Mouse (Mus musculus) CH12.LX (cell line): ENCODE measurements around the gene Ube2c. TPM values are rescaled to one million over a fixed set of nuclear protein-coding genes. Genes with fewer than 3 reads are reported as not detected.

Source experiments
- DNase-seq: peaks from one replicate; pipeline ENCODE4 v3.0.0-alpha.2; 2013; ENCODE audit errors: extremely low read depth
- H3K27ac ChIP-seq: 2 replicates; pipeline ENCODE4 v1.5.1; 2012; ENCODE audit warnings: low read depth, mild to moderate bottlenecking, control low read depth, moderate library complexity; ENCODE audit not compliant: insufficient read depth
- H3K27me3 ChIP-seq: replicated peaks from 2 replicates; pipeline ENCODE3; 2012; ENCODE audit warnings: inconsistent platforms
- H3K36me3 ChIP-seq, 2 experiments: replicated peaks in 1 of 2; 2 replicates each; pipeline versions ENCODE3 to v1.6.1; 2012; ENCODE audit warnings: inconsistent platforms in 1 of 2, low read length in 1 of 2, mild to moderate bottlenecking in 1 of 2, mixed read lengths in 1 of 2, moderate library complexity in 1 of 2; ENCODE audit not compliant: control insufficient read depth in 1 of 2, insufficient read depth in 1 of 2
- H3K4me1 ChIP-seq, 2 experiments: 2 replicates each; pipeline ENCODE4 v1.6.1; 2012; ENCODE audit warnings: inconsistent platforms in 1 of 2, moderate library complexity in 1 of 2; ENCODE audit not compliant: insufficient read depth in 2 of 2, control insufficient read depth in 1 of 2
- H3K4me2 ChIP-seq: 2 replicates; pipeline ENCODE4 v1.6.1; 2012; ENCODE audit warnings: low read depth, mild to moderate bottlenecking, control low read depth; ENCODE audit not compliant: poor library complexity, insufficient read depth, severe bottlenecking
- H3K4me3 ChIP-seq, 3 experiments: fragments of 150-350 bp in 1 of 3; sonication (generic) in 1 of 3; replicated peaks in 1 of 3; 2 replicates each; pipeline versions ENCODE3 to v1.5.1; 2011 to 2012; ENCODE audit warnings: low read depth in 2 of 3, low read length in 2 of 3, mild to moderate bottlenecking in 2 of 3, moderate library complexity in 2 of 3, control low read depth in 1 of 3, improper control_type of control experiment in 1 of 3, inconsistent platforms in 1 of 3, mixed read lengths in 1 of 3; ENCODE audit not compliant: poor library complexity in 1 of 3
- H3K79me2 ChIP-seq: replicated peaks from 2 replicates; pipeline ENCODE4 v1.6.1; 2012; ENCODE audit warnings: mild to moderate bottlenecking, moderate library complexity; ENCODE audit not compliant: control insufficient read depth, poor library complexity, insufficient read depth, severe bottlenecking; ENCODE audit errors: extremely low read depth
- H3K9ac ChIP-seq: 2 replicates; pipeline ENCODE4 v1.6.1; 2012; ENCODE audit warnings: low read depth, mild to moderate bottlenecking, control low read depth, moderate library complexity; ENCODE audit not compliant: insufficient read depth
- H3K9me3 ChIP-seq: replicated peaks from 2 replicates; pipeline ENCODE3; 2012; ENCODE audit warnings: low read length, inconsistent platforms, mixed read lengths
- BHLHE40 ChIP-seq: IDR thresholded peaks from 2 replicates; pipeline ENCODE4 v1.6.1; 2011; ENCODE audit warnings: mild to moderate bottlenecking, low read depth, low read length, improper control_type of control experiment
- CHD1 ChIP-seq: IDR thresholded peaks from 2 replicates; pipeline ENCODE4 v1.6.1; 2012; ENCODE audit warnings: low read depth, low read length, improper control_type of control experiment, inconsistent platforms
- CHD2 ChIP-seq: IDR thresholded peaks from 2 replicates; pipeline ENCODE4 v1.6.1; 2011; ENCODE audit warnings: low read length, improper control_type of control experiment
- CTCF ChIP-seq, 2 experiments: IDR thresholded peaks in 1 of 2; conservative IDR thresholded peaks in 1 of 2; 2 replicates each; pipeline ENCODE4 v1.5.1; 2011 to 2012; ENCODE audit warnings: low read depth in 2 of 2, low read length in 2 of 2, improper control_type of control experiment in 1 of 2, inconsistent platforms in 1 of 2, mild to moderate bottlenecking in 1 of 2, moderate library complexity in 1 of 2
- E2F4 ChIP-seq: IDR thresholded peaks from 2 replicates; pipeline ENCODE4 v1.6.1; 2011; ENCODE audit warnings: low read depth, low read length, improper control_type of control experiment; ENCODE audit not compliant: insufficient replicate concordance
- ELF1 ChIP-seq: IDR thresholded peaks from 2 replicates; pipeline ENCODE4 v1.6.1; 2014; ENCODE audit warnings: low read depth, mild to moderate bottlenecking, inconsistent platforms, low read length, improper control_type of control experiment
- EP300 ChIP-seq: IDR thresholded peaks from 2 replicates; pipeline ENCODE4 v1.6.1; 2011; ENCODE audit warnings: low read length, improper control_type of control experiment
- ETS1 ChIP-seq: conservative IDR thresholded peaks from 2 replicates; pipeline ENCODE4 v1.6.1; 2012; ENCODE audit warnings: low read depth, mild to moderate bottlenecking, inconsistent platforms, low read length, improper control_type of control experiment, moderate library complexity
- GABPA ChIP-seq: IDR thresholded peaks from 2 replicates; pipeline ENCODE4 v1.6.1; 2012; ENCODE audit warnings: low read depth, low read length, improper control_type of control experiment, inconsistent platforms; ENCODE audit not compliant: insufficient replicate concordance
- HCFC1 ChIP-seq: IDR thresholded peaks from 2 replicates; pipeline ENCODE4 v1.6.1; 2012; ENCODE audit warnings: low read depth, mild to moderate bottlenecking, inconsistent platforms, low read length, improper control_type of control experiment
- IRF4 ChIP-seq: IDR thresholded peaks from 2 replicates; pipeline ENCODE4 v1.6.1; 2014; ENCODE audit warnings: low read depth, mild to moderate bottlenecking, inconsistent platforms, low read length, improper control_type of control experiment
- JUN ChIP-seq: IDR thresholded peaks from 2 replicates; pipeline ENCODE4 v1.6.1; 2011; ENCODE audit warnings: low read depth, mild to moderate bottlenecking, low read length, improper control_type of control experiment, moderate library complexity; ENCODE audit not compliant: insufficient read depth
- JUND ChIP-seq: conservative IDR thresholded peaks from 2 replicates; pipeline ENCODE4 v1.6.1; 2011; ENCODE audit warnings: low read depth, low read length, improper control_type of control experiment
- KAT2A ChIP-seq: IDR thresholded peaks from 2 replicates; pipeline ENCODE4 v1.6.1; 2012; ENCODE audit warnings: low read length, improper control_type of control experiment, inconsistent platforms; ENCODE audit not compliant: insufficient replicate concordance
- MAFK ChIP-seq: IDR thresholded peaks from 2 replicates; pipeline ENCODE4 v1.6.1; 2011; ENCODE audit warnings: low read length, improper control_type of control experiment; ENCODE audit not compliant: insufficient replicate concordance
- MAX ChIP-seq: IDR thresholded peaks from 2 replicates; pipeline ENCODE4 v1.6.1; 2011; ENCODE audit warnings: low read length, improper control_type of control experiment
- MAZ ChIP-seq: IDR thresholded peaks from 2 replicates; pipeline ENCODE4 v1.6.1; 2012; ENCODE audit warnings: low read depth, mild to moderate bottlenecking, inconsistent platforms, low read length, improper control_type of control experiment, moderate library complexity
- MEF2A ChIP-seq: IDR thresholded peaks from 2 replicates; pipeline ENCODE4 v1.6.1; 2014; ENCODE audit warnings: low read depth, mild to moderate bottlenecking, inconsistent platforms, low read length, improper control_type of control experiment, borderline replicate concordance
- MXI1 ChIP-seq: IDR thresholded peaks from 2 replicates; pipeline ENCODE4 v1.6.1; 2011; ENCODE audit warnings: mild to moderate bottlenecking, low read depth, low read length, improper control_type of control experiment
- MYC ChIP-seq: IDR thresholded peaks from 2 replicates; pipeline ENCODE4 v1.6.1; 2011; ENCODE audit warnings: low read depth, mild to moderate bottlenecking, improper control_type of control experiment, low read length
- NELFE ChIP-seq: IDR thresholded peaks from 2 replicates; pipeline ENCODE4 v1.6.1; 2011; ENCODE audit warnings: low read depth, low read length, improper control_type of control experiment
- NRF1 ChIP-seq: IDR thresholded peaks from 2 replicates; pipeline ENCODE4 v1.6.1; 2014; ENCODE audit warnings: low read depth, mild to moderate bottlenecking, inconsistent platforms, low read length, improper control_type of control experiment, moderate library complexity
- PAX5 ChIP-seq: IDR thresholded peaks from 2 replicates; pipeline ENCODE4 v1.6.1; 2012; ENCODE audit warnings: low read length, inconsistent platforms, mixed read lengths
- POLR2A ChIP-seq: IDR thresholded peaks from 2 replicates; pipeline ENCODE4 v1.6.1; 2011; ENCODE audit warnings: low read depth, mild to moderate bottlenecking, improper control_type of control experiment, low read length
- POLR2AphosphoS2 ChIP-seq: IDR thresholded peaks from 2 replicates; pipeline ENCODE4 v1.6.1; 2011; ENCODE audit warnings: low read depth, low read length, improper control_type of control experiment
- RAD21 ChIP-seq: IDR thresholded peaks from 2 replicates; pipeline ENCODE4 v1.6.1; 2011; ENCODE audit warnings: low read depth, mild to moderate bottlenecking, low read length, improper control_type of control experiment, moderate library complexity
- RCOR1 ChIP-seq: conservative IDR thresholded peaks from 2 replicates; pipeline ENCODE4 v1.6.1; 2012; ENCODE audit warnings: low read depth, mild to moderate bottlenecking, inconsistent platforms, low read length, improper control_type of control experiment
- SIN3A ChIP-seq: IDR thresholded peaks from 2 replicates; pipeline ENCODE4 v1.6.1; 2012; ENCODE audit warnings: low read length, improper control_type of control experiment, inconsistent platforms
- SMC3 ChIP-seq: IDR thresholded peaks from 2 replicates; pipeline ENCODE4 v1.6.1; 2011; ENCODE audit warnings: low read depth, low read length, improper control_type of control experiment
- TBP ChIP-seq: conservative IDR thresholded peaks from 2 replicates; pipeline ENCODE4 v1.6.1; 2011; ENCODE audit warnings: low read depth, low read length, improper control_type of control experiment
- TCF12 ChIP-seq: IDR thresholded peaks from 2 replicates; pipeline ENCODE4 v1.6.1; 2014; ENCODE audit warnings: low read depth, mild to moderate bottlenecking, inconsistent platforms, low read length, improper control_type of control experiment
- UBTF ChIP-seq: IDR thresholded peaks from 2 replicates; pipeline ENCODE4 v1.6.1; 2012; ENCODE audit warnings: low read depth, mild to moderate bottlenecking, inconsistent platforms, low read length, improper control_type of control experiment, moderate library complexity
- USF1 ChIP-seq: IDR thresholded peaks from 2 replicates; pipeline ENCODE4 v1.6.1; 2014; ENCODE audit warnings: low read depth, mild to moderate bottlenecking, inconsistent platforms, low read length, improper control_type of control experiment
- USF2 ChIP-seq: conservative IDR thresholded peaks from 2 replicates; pipeline ENCODE4 v1.6.1; 2011; ENCODE audit warnings: low read depth, low read length, improper control_type of control experiment
- ZC3H11A ChIP-seq: IDR thresholded peaks from 2 replicates; pipeline ENCODE4 v1.6.1; 2012; ENCODE audit warnings: low read depth, mild to moderate bottlenecking, inconsistent platforms, low read length, improper control_type of control experiment
- ZKSCAN1 ChIP-seq: IDR thresholded peaks from 2 replicates; pipeline ENCODE4 v1.6.1; 2012; ENCODE audit warnings: low read depth, inconsistent platforms, low read length, improper control_type of control experiment, borderline replicate concordance
- ZMIZ1 ChIP-seq: IDR thresholded peaks from 2 replicates; pipeline ENCODE4 v1.6.1; 2012; ENCODE audit warnings: low read depth, mild to moderate bottlenecking, inconsistent platforms, low read length, improper control_type of control experiment
- ZNF384 ChIP-seq: IDR thresholded peaks from 2 replicates; pipeline ENCODE4 v1.6.1; 2012; ENCODE audit warnings: low read depth, low read length, improper control_type of control experiment, inconsistent platforms
- dilution Hi-C: fragments of 300-500 bp; cut with MboI; formaldehyde crosslinking; loops from 2 replicates; pipeline ENCODE4 v1.14.3; 2020; ENCODE audit warnings: low sequenced_read_pairs; ENCODE audit not compliant: extremely low pct_unique_long_range_greater_than_20kb, extremely low pct_ligation_motif_present
- in situ Hi-C: fragments of 300-500 bp; cut with MboI; formaldehyde crosslinking; loops from 3 replicates; pipeline ENCODE4 v1.14.3; 2019; ENCODE audit warnings: low sequenced_read_pairs, low pct_ligation_motif_present, low pct_unique_long_range_greater_than_20kb, mixed read lengths
- polyA plus RNA-seq: library from polyadenylated mRNA; unstranded; fragments of >175 nt; gene quantifications from 2 replicates; pipeline ENCODE4 v1.2.1, GENCODE M21; 2012; ENCODE audit warnings: low read depth; ENCODE audit not compliant: insufficient read length
- total RNA-seq, 2 experiments: library from RNA; depleted of rRNA; stranded (reverse); fragments of 300-350 nt in 1 of 2; fragments of >200 nt in 1 of 2; gene quantifications; 2 replicates each; pipeline ENCODE4 v1.2.3; 2012 to 2014

Gene Ube2c
- total RNA-seq (2012; rRNA removed) = 103 and 121 TPM in 2 replicates
- 104 and 126 TPM in 2 replicates for total RNA-seq (2014; rRNA removed)
- polyA plus RNA-seq = 156 and 226 TPM in 2 replicates

- in situ Hi-C loops (no loop called here), dilution Hi-C loops (no loop called here)
- Histone ChIP-seq H3K9me3 (no peaks in the 10 kb centered on the region), H3K27me3 (no peaks in the 10 kb centered on the region), H3K4me1 (peaks cover 9 to 34% of the 10 kb centered on the region in 2 experiments), H3K79me2 (peaks cover 10% of the 10 kb centered on the region; the same call in 1 of the 2 replicates), H3K27ac (peak within 1 kb of the TSS; percentile 50; the same call in 1 of the 2 replicates), H3K4me3 (peak within 1 kb of the TSS; percentile 73 to 98 (median 92)), H3K4me2 (peak within 1 kb of the TSS; percentile 73), H3K36me3 (peaks cover 44 to 71% of the 10 kb centered on the region in 2 experiments), H3K9ac (peak within 1 kb of the TSS; percentile 79)
- TF ChIP-seq POLR2A (peak; percentile 92), RAD21 (no peak), SMC3 (no peak), ZKSCAN1 (no peak), MYC (peak; percentile 100), MXI1 (peak; percentile 98), ETS1 (no peak), KAT2A (0 out of 2 replicates have a peak, but pooled peaks have one; percentile 51), IRF4 (no peak; the same call in 1 of the 2 replicates), EP300 (no peak), MAZ (no peak), NRF1 (peak; percentile 87), USF2 (no peak), CHD1 (no peak), JUN (no peak), ZMIZ1 (peak; percentile 67; the same call in 1 of the 2 replicates), ZNF384 (no peak), GABPA (no peak), RCOR1 (no peak), MAX (peak; percentile 98), POLR2AphosphoS2 (peak; percentile 83), HCFC1 (peak; percentile 58), CHD2 (peak; percentile 98), E2F4 (peak; percentile 85; the same call in 1 of the 2 replicates), JUND (no peak), SIN3A (peak; percentile 98), UBTF (no peak), ELF1 (peak; percentile 7; the same call in 1 of the 2 replicates), CTCF (conservative IDR thresholded peaks at IDR 0.05 in 1 of 2, IDR thresholded peaks at IDR 0.05 in 1 of 2; ENCODE audit: low read depth in 2 of 2, low read length in 2 of 2) (peak in 1 of 2 experiments; percentile 35; a peak in 2 of 4 replicates), PAX5 (no peak), MAFK (no peak), BHLHE40 (no peak), ZC3H11A (no peak), MEF2A (no peak), TCF12 (peak; percentile 58; the same call in 1 of the 2 replicates), TBP (peak; percentile 92), NELFE (peak; percentile 87), USF1 (peak; percentile 36; the same call in 1 of the 2 replicates)
- peak; percentile 99 for DNase-seq
Measured at GRCm38 (mm10) chr2:164769258-164770037, at the start of gene Ube2c. Gene Ube2c, plus strand, starts transcription at chr2:164769898.
